Mouse (Mus musculus) left cerebral cortex, postnatal 14 days (tissue): ENCODE measurements around the gene Rubcnl. TPM values are rescaled to one million over a fixed set of nuclear protein-coding genes. Genes with fewer than 3 reads are reported as not detected.

Experiments used
- DNase-seq, 2 experiments: peaks; one replicate each; pipeline ENCODE4 v3.0.0; 2021 to 2022; ENCODE audit warnings: low spot score in 2 of 2, mixed read lengths in 1 of 2
- intact Hi-C: fragments of 180-260 bp; cut with DNase I; formaldehyde crosslinking; loops from one replicate; pipeline ENCODE4 v1.15.1; 2025
- total RNA-seq, 2 experiments: library from RNA; stranded (reverse); gene quantifications; 2 replicates each; pipeline ENCODE4 v1.2.3; 2021

Rubcnl gene
- total RNA-seq, 2 experiments from 2014 or later, result 1.3 to 1.5 TPM

DNA sequence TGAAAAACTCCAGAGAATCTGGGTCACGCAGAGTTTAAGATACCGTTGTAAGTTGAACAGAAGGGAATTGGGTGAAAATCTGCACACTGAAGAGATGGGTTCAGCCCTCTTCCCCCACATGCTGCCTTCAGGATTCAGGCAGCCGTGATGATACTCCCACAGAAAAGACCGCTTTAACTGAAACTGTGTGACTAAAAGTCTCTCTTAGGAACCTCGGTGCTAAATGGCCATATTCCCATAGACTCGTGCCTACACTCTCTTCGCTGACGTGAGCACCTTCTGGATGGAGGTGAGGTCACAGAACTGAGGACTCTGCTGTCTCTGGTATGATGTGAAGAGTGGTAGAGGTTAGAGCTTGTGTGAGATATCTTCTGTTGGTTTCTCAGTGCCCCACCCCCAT is 48.1 kb downstream of the Rubcnl start:
- no peak for DNase-seq
- intact Hi-C loops, result loop anchor here (5.0 kb wide), 1 partner anchor 133 kb away; no protein-coding TSS in a partner anchor

GRCm38 (mm10) chr14:75064520-75064919 is 48.7 kb downstream of the Rubcnl start:
- intact Hi-C loops, result loop anchor here (5.0 kb wide), 1 partner anchor 133 kb away; no protein-coding TSS in a partner anchor
- DNase-seq, result no peak

- intact Hi-C loops, result no loop called here
- no peak for DNase-seq
Measured at GRCm38 (mm10) chr14:75065211-75065610, 49.4 kb downstream of the Rubcnl start.

GRCm38 (mm10) chr14:75068430-75069112 is 52.7 kb downstream of the Rubcnl start:
- intact Hi-C loops, result no loop called here

DNA sequence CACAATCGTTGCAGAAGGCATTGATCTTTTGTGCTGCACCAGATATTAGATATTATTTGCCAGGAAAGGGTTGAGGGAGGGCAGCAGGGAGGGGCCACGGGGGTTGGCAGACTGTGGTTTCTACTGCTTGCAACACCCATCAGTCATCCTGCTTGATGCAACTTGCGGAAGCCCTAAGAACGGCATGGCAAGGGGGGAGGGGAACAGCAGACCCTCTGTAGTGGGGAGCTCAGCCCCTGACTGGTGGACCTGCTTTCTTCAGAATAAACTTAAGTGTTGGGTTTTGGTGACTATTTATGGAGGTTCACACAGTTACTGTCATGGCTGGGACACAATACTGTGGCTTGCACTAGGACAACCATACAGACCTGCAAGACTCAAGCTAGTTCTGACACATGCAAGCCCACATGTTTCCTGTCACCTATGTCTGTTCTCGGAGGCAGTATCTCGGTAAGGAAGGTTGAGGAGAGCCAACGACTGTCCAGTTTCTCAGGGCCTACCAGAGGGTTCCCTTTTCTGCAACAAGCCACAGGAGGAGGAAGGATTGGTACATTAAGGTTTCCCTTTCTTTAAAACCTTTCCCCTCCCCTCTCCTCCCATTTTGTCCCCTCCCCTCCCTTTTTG is 53.6 kb downstream of the Rubcnl start:
- intact Hi-C loops, result no loop called here
- DNase-seq, result no peak

More at GRCm38 (mm10) chr14:75068430-75069112, 52.7 kb downstream of the Rubcnl start:
- DNase-seq, result no peak

DNA sequence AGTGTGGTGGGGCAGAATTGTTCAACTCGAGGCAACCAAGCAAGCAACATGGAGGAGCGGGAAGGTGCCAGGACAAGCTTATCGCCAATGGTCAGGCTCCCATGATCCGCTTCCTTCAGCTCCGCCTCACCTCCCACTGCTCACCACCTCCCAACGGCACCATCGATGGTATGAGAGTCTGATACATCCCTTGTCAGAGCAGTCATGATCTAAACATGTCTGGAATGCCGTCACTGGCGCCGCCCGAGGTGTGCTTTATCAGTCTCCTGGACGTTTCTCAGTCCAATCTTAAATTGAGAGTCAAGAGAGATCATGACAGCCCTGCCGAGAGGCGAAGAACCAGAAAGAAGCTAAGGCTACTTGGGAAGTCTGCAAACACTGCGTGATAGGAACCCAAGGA is 55.3 kb downstream of the Rubcnl start:
- intact Hi-C loops, result no loop called here
- no peak for DNase-seq

DNA sequence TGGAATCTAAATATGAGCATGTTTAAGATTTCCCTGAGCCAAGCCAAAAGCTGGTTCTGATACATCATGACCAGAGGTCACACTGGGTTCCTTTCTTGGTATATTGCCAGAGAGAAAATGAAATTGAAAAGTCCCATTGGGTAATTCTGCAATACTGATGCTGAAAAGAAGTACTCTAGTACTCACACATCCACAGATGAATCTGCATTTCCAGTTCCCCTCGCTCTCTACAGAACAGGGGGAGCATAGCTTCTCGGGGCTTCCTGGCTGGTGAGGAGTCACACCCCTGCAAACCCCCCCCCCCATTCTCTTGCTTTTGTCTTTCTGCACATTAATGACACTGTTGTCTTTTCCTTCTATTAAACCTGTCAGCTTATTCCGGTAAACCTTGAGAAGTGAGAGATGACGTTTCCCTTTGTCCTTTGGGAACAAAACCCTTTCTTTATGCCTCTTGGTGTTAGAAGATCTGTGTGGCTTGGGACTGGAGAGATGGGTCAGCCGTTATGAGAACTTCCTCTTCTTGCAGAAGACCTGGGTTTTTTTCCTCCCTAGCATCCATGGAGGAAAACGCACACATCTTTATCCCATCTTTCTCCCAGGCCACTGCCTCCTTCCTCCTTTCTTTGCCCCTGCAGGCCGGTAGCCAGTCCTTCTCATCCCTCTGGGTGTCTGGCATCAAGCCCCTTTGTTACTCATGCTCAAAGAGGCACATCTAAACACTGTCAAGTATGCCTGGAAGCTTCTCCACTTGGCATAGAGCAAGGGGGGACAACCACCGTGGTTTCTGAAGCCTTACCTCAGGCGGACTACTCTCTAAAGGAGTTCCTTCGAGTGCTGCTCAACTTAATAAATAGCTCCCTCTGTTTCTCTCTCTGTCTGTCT is 59.7 kb downstream of the Rubcnl start:
- no peak for DNase-seq
- intact Hi-C loops, result no loop called here

- no peak for DNase-seq
- intact Hi-C loops, result no loop called here
Measured at GRCm38 (mm10) chr14:75077946-75078345, 62.1 kb downstream of the Rubcnl start.

Other genes starting within 250 kb of the Rubcnl start
- gene Lrch1, start 68.2 kb upstream of the Rubcnl start, total RNA-seq, result 10 to 100 TPM; 20.7 to 25.4 TPM
- gene Lrrc63, start 114.9 kb downstream of the Rubcnl start, total RNA-seq, result under 1 TPM in 1 of 2 experiments, not detected in 1; 0.18 TPM
- gene Lcp1, start 115.1 kb downstream of the Rubcnl start, total RNA-seq, result 1 to 10 TPM; 8.5 to 8.7 TPM
- not detected for gene Cpb2, start 226.3 kb downstream of the Rubcnl start, total RNA-seq